Mouse (Mus musculus) Patski (cell line): ENCODE data around the gene Natd1. TPM values are rescaled to one million over a fixed set of nuclear protein-coding genes. Genes with fewer than 3 reads are reported as not detected.
A peak's percentile ranks its signal among the peaks of the same experiment; 100 is the strongest.

Experiments used
- ATAC-seq: fragments of 100-300 bp; one replicate; pipeline ENCODE4 v1.8.0; 2021
- CTCF ChIA-PET: fragments of 350-600 bp; sonication (Branson Sonifier 250); formaldehyde crosslinking; loops from one replicate; lab custom pipeline; 2022; ENCODE audit warnings: inconsistent platforms; lab: Charles Lee
- POLR2A ChIA-PET: fragments of 350-600 bp; sonication (Branson Sonifier 250); formaldehyde crosslinking; loops from one replicate; lab custom pipeline; 2022; ENCODE audit warnings: antibody characterized with exemption, inconsistent platforms; lab: Charles Lee
- DNase-seq: peaks from one replicate; pipeline ENCODE4 v3.0.0-alpha.2; 2011; ENCODE audit warnings: low read depth, low spot score
- H3K27me3 ChIP-seq: fragments of 371-371 bp; one replicate; pipeline ENCODE4 v1.5.1; 2021
- CTCF ChIP-seq: fragments of 100-300 bp; IDR thresholded peaks from one replicate; pipeline ENCODE4 v1.5.1; 2021
- in situ Hi-C: fragments of 300-500 bp; cut with MboI; formaldehyde crosslinking; loops from 3 replicates; pipeline ENCODE4 v1.11.1; 2018; ENCODE audit warnings: low pct_unique_long_range_greater_than_20kb, mixed read lengths
- polyA plus RNA-seq: library from polyadenylated mRNA; unstranded; gene quantifications from one replicate; pipeline ENCODE4 v1.2.3, GENCODE M21; 2021

The Natd1 gene
- polyA plus RNA-seq, 1 experiment from 2014 or later: 23.1 TPM

- TF ChIP-seq CTCF: no peak
- H3K27me3 ChIP-seq: no peaks in the 10 kb centered on the region
- in situ Hi-C loops: no loop called here
- DNase-seq: no peak
- ChIA-PET POLR2A (interaction anchor here (0.7 to 1.9 kb wide), 5 partner anchors 10 to 1259 kb away, joined by 3 to 9 read pairs (median 3); partner anchors contain the start of gene Natd1), CTCF (interaction anchor here (0.8 to 1.4 kb wide), 2 partner anchors 9 to 20 kb away, joined by 3 read pairs; no protein-coding TSS in a partner anchor)
- ATAC-seq: no peak
Observed at GRCm38 (mm10) chr11:60932503-60933020, 18.0 kb upstream of the Natd1 start.

GRCm38 (mm10) chr11:60931869-60932481 is 17.4 kb upstream of the Natd1 start, which contains the start of gene Map2k3:
Gene Map2k3, plus strand, starts transcription at chr11:60932033.
- ChIA-PET CTCF (interaction anchor here (0.8 to 1.4 kb wide), 2 partner anchors 9 to 21 kb away, joined by 3 read pairs; no protein-coding TSS in a partner anchor), POLR2A (interaction anchor here (0.7 to 1.9 kb wide), 5 partner anchors 10 to 1259 kb away, joined by 3 to 9 read pairs (median 3); partner anchors contain the start of gene Natd1)
- ATAC-seq: peak; percentile 72
- H3K27me3 ChIP-seq: no peaks in the 10 kb centered on the region
- TF ChIP-seq CTCF: no peak
- in situ Hi-C loops: no loop called here
- DNase-seq: peak; percentile 64

- no peaks in the 10 kb centered on the region for H3K27me3 ChIP-seq
- ATAC-seq (peak; percentile 5), DNase-seq (no peak)
- TF ChIP-seq CTCF: no peak
- POLR2A ChIA-PET: interaction anchor here (0.7 to 1.9 kb wide), 2 partner anchors 11 to 19 kb away, joined by 3 to 9 read pairs; no protein-coding TSS in a partner anchor
- in situ Hi-C loops: no loop called here
- CTCF ChIA-PET: interaction anchor here (1.4 kb wide), 1 partner anchor 10 kb away, joined by 3 read pairs; no protein-coding TSS in a partner anchor
Observed at GRCm38 (mm10) chr11:60931282-60931868, 16.8 kb upstream of the Natd1 start.

GRCm38 (mm10) chr11:60930724-60931281 is 16.3 kb upstream of the Natd1 start:
- no peak for ATAC-seq
- POLR2A ChIA-PET: interaction anchor here (1.1 kb wide), 1 partner anchor 24 kb away, joined by 3 read pairs; no protein-coding TSS in a partner anchor
- CTCF ChIA-PET: no interaction called here
- H3K27me3 ChIP-seq: no peaks in the 10 kb centered on the region
- in situ Hi-C loops: no loop called here
- TF ChIP-seq CTCF: no peak
- peak; percentile 58 for DNase-seq

DNA sequence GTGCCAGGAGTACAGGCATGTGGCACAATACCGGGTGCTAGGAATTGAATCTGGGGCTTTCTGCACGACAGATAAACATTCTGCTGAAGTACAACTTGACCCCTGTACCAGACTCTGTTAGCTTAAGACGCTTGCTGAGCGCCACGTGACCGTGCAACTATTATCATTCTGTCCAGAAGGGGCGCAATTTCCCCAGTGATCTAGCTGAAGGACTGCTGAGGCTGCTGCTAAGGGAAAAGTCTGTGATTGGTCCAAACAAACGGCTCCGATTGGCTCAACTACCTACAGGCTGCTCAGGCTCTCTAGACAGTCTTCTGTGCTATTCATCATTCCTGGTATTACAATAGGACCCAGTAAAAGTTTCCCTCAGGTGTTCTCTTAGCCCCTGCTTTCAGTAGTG is 12.7 kb upstream of the Natd1 start:
- in situ Hi-C loops: loop anchor here (10.0 kb wide), 1 partner anchor 168 kb away; no protein-coding TSS in a partner anchor
- ATAC-seq (peak; percentile 33), DNase-seq (no peak)
- TF ChIP-seq CTCF: no peak
- no peaks in the 10 kb centered on the region for H3K27me3 ChIP-seq
- POLR2A ChIA-PET: no interaction called here
- CTCF ChIA-PET: interaction anchor here (1.6 kb wide), 1 partner anchor 12 kb away, joined by 9 read pairs; the partner anchor contains the start of gene Natd1

DNA sequence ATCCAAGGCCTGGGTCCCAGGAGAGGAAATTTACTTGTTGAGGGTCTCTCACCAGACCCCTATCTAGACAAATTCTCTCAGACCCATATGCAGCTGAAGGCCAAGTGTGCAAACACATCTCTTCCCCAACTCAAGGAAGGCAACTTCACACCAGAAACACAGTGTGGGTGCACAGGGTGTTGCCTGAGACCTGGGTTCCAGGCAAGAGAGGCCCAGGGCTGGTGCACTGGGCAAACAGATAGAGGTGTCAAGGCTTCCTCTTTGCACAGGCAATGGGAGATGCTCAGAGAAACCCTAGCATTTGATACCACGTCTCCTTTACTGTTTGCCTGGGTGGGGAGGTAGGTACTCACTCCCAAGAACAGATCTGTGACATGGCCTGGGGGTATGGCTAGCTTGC is 10.4 kb upstream of the Natd1 start:
- no peaks in the 10 kb centered on the region for H3K27me3 ChIP-seq
- CTCF ChIA-PET: no interaction called here
- no peak for TF ChIP-seq CTCF
- DNase-seq (no peak), ATAC-seq (no peak)
- POLR2A ChIA-PET: no interaction called here
- in situ Hi-C loops: loop anchor here (10.0 kb wide), 1 partner anchor 170 kb away; no protein-coding TSS in a partner anchor

DNA sequence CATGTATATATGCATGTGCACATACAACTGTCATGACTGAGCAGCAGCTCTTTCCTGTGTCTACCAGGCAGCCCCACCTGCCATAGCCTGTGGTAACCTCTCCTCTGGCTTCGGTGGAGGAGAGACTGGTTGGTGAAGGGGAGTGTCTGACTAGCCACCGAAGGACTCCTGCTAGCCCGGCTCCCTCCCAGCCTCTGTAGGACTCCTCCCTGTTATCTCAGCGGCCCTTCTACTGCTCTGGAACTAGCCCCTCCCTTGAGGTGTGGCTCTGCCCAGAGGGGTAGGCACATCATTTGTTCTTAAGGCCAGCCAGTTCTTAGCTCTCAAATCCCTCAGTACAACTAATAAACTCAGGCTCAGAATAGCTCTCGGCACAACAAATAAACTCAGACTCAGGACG is 9.9 kb upstream of the Natd1 start:
- in situ Hi-C loops: loop anchor here (10.0 kb wide), 1 partner anchor 170 kb away; no protein-coding TSS in a partner anchor
- no peak for DNase-seq
- H3K27me3 ChIP-seq: no peaks in the 10 kb centered on the region
- no peak for TF ChIP-seq CTCF
- ChIA-PET POLR2A (no interaction called here), CTCF (no interaction called here)
- ATAC-seq: no peak

DNA sequence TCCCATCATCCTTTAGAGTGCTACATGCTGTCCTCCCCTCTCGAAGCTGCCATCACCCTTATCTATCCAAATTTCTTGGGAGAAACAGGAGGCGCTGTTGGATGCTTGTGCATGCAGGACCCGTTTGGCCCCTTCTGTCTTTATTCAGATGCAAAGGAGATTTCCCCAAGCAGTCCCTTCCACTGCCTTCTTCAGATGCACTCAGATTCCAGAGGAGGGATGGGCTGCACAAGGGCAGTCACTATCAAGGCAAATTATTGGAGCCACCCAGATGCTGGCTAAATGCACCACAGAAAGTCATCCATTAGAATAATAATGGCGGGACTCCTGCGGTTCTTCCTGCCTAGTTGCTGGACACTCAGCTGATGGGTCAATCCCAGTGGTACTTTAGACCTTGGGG is 8.4 kb upstream of the Natd1 start:
- DNase-seq (no peak), ATAC-seq (no peak)
- CTCF ChIA-PET: no interaction called here
- H3K27me3 ChIP-seq: no peaks in the 10 kb centered on the region
- no peak for TF ChIP-seq CTCF
- POLR2A ChIA-PET: interaction anchor here (0.6 kb wide), 1 partner anchor 45 kb away, joined by 3 read pairs; no protein-coding TSS in a partner anchor
- in situ Hi-C loops: loop anchor here (10.0 kb wide), 1 partner anchor 172 kb away; no protein-coding TSS in a partner anchor

DNA sequence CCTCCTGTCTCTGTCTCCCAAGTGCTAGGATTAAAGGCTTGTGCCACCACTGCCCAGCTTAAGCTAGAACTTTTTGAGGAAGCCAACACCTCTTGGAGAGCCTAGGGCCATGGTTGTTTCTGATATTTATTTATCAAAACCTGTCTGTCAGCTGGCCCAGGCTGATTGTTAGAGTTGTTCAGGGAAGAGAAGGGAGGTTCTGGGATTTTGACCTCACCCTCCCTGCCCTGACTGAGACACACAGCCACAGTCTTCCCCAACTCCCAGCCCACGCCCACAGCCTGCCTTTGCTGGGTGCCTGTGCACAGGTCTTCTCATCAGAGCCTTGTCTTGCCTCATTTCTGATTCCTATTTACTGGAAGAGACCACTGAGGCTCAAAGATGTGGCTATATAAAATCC is 7.6 kb upstream of the Natd1 start:
- CTCF ChIA-PET: no interaction called here
- in situ Hi-C loops: loop anchor here (10.0 kb wide), 1 partner anchor 173 kb away; no protein-coding TSS in a partner anchor
- ATAC-seq (no peak), DNase-seq (no peak)
- no peaks in the 10 kb centered on the region for H3K27me3 ChIP-seq
- POLR2A ChIA-PET: interaction anchor here (0.6 kb wide), 1 partner anchor 45 kb away, joined by 3 read pairs; no protein-coding TSS in a partner anchor
- TF ChIP-seq CTCF: no peak

GRCm38 (mm10) chr11:60920021-60920420 is 5.5 kb upstream of the Natd1 start:
- TF ChIP-seq CTCF: no peak
- no peak for ATAC-seq
- ChIA-PET CTCF (no interaction called here), POLR2A (interaction anchor here (0.7 kb wide), 1 partner anchor 444 kb away, joined by 4 read pairs; no protein-coding TSS in a partner anchor)
- in situ Hi-C loops: loop anchor here (10.0 kb wide), 1 partner anchor 175 kb away; no protein-coding TSS in a partner anchor
- DNase-seq: no peak
- no peaks in the 10 kb centered on the region for H3K27me3 ChIP-seq
